Mouse (Mus musculus): ENCODE results near the gene Rbbp4. TPM values are rescaled to one million over a fixed set of nuclear protein-coding genes. Genes with fewer than 3 reads are reported as not detected.

Rbbp4 gene
- 118 TPM for polyA plus RNA-seq (2014; fragmentation: Illumina TruSeq; extraction: RNeasy Lipid Tissue Mini Kit (QIAGEN cat#74804); ENCODE audit: low replicate concordance)

GRCm38 (mm10) chr4:129335216-129336074 lies at the start of gene Rbbp4, which contains the start of gene Zbtb8os:
Rbbp4 (minus strand) TSS chr4:129335370.
Zbtb8os (plus strand) TSS chr4:129335695.

GRCm38 (mm10) chr4:129377601-129378390 lies 42.6 kb upstream of the Rbbp4 start, which contains the start of gene Zbtb8a:
Zbtb8a (minus strand) TSS chr4:129378116.

GRCm38 (mm10) chr4:129287472-129287981 lies 47.6 kb downstream of the Rbbp4 start, which contains the start of gene Sync:
Sync (plus strand) TSS chr4:129287617.

GRCm38 (mm10) chr4:129261196-129261595 lies 74.0 kb downstream of the Rbbp4 start, which contains the start of gene C77080:
C77080 (minus strand) TSS chr4:129261404.

Other genes starting within 250 kb of the Rbbp4 start
- gene Tmem54, start 229.8 kb downstream of the Rbbp4 start, polyA plus RNA-seq (2014; fragmentation: Illumina TruSeq; extraction: RNeasy Lipid Tissue Mini Kit (QIAGEN cat#74804); ENCODE audit: low replicate concordance) = 1.3 TPM
- gene Hpca, start 213.3 kb downstream of the Rbbp4 start, polyA plus RNA-seq (2014; fragmentation: Illumina TruSeq; extraction: RNeasy Lipid Tissue Mini Kit (QIAGEN cat#74804); ENCODE audit: low replicate concordance) = not detected
- gene Fndc5, start 198.4 kb downstream of the Rbbp4 start, polyA plus RNA-seq (2014; fragmentation: Illumina TruSeq; extraction: RNeasy Lipid Tissue Mini Kit (QIAGEN cat#74804); ENCODE audit: low replicate concordance) = 0.30 TPM
- gene S100pbp, start 145.6 kb downstream of the Rbbp4 start, polyA plus RNA-seq (2014; fragmentation: Illumina TruSeq; extraction: RNeasy Lipid Tissue Mini Kit (QIAGEN cat#74804); ENCODE audit: low replicate concordance) = 28.5 TPM
- gene Yars, start 145.6 kb downstream of the Rbbp4 start, polyA plus RNA-seq (2014; fragmentation: Illumina TruSeq; extraction: RNeasy Lipid Tissue Mini Kit (QIAGEN cat#74804); ENCODE audit: low replicate concordance) = 1.4 TPM
- gene C77080, start 74.0 kb downstream of the Rbbp4 start, polyA plus RNA-seq (2014; fragmentation: Illumina TruSeq; extraction: RNeasy Lipid Tissue Mini Kit (QIAGEN cat#74804); ENCODE audit: low replicate concordance) = 14.3 TPM
- gene Sync, start 47.8 kb downstream of the Rbbp4 start, polyA plus RNA-seq (2014; fragmentation: Illumina TruSeq; extraction: RNeasy Lipid Tissue Mini Kit (QIAGEN cat#74804); ENCODE audit: low replicate concordance) = 0.85 TPM
- gene Zbtb8os, start 325 bp upstream of the Rbbp4 start, polyA plus RNA-seq (2014; fragmentation: Illumina TruSeq; extraction: RNeasy Lipid Tissue Mini Kit (QIAGEN cat#74804); ENCODE audit: low replicate concordance) = 160 TPM
- 1.1 TPM for gene Zbtb8a, start 42.7 kb upstream of the Rbbp4 start, polyA plus RNA-seq (2014; fragmentation: Illumina TruSeq; extraction: RNeasy Lipid Tissue Mini Kit (QIAGEN cat#74804); ENCODE audit: low replicate concordance)
- not detected for gene Zbtb8b, start 105.5 kb upstream of the Rbbp4 start, polyA plus RNA-seq (2014; fragmentation: Illumina TruSeq; extraction: RNeasy Lipid Tissue Mini Kit (QIAGEN cat#74804); ENCODE audit: low replicate concordance)
- gene Bsdc1, start 126.2 kb upstream of the Rbbp4 start, polyA plus RNA-seq (2014; fragmentation: Illumina TruSeq; extraction: RNeasy Lipid Tissue Mini Kit (QIAGEN cat#74804); ENCODE audit: low replicate concordance) = 8.8 TPM
- gene Tssk3, start 155.7 kb upstream of the Rbbp4 start, polyA plus RNA-seq (2014; fragmentation: Illumina TruSeq; extraction: RNeasy Lipid Tissue Mini Kit (QIAGEN cat#74804); ENCODE audit: low replicate concordance) = not detected
- gene Fam229a, start 155.8 kb upstream of the Rbbp4 start, polyA plus RNA-seq (2014; fragmentation: Illumina TruSeq; extraction: RNeasy Lipid Tissue Mini Kit (QIAGEN cat#74804); ENCODE audit: low replicate concordance) = not detected
- gene Marcksl1, start 178.2 kb upstream of the Rbbp4 start, polyA plus RNA-seq (2014; fragmentation: Illumina TruSeq; extraction: RNeasy Lipid Tissue Mini Kit (QIAGEN cat#74804); ENCODE audit: low replicate concordance) = 11.9 TPM
- 38.7 TPM for gene Hdac1, start 207.3 kb upstream of the Rbbp4 start, polyA plus RNA-seq (2014; fragmentation: Illumina TruSeq; extraction: RNeasy Lipid Tissue Mini Kit (QIAGEN cat#74804); ENCODE audit: low replicate concordance)
- gene Lck, start 238.3 kb upstream of the Rbbp4 start, polyA plus RNA-seq (2014; fragmentation: Illumina TruSeq; extraction: RNeasy Lipid Tissue Mini Kit (QIAGEN cat#74804); ENCODE audit: low replicate concordance) = 0.59 TPM
- gene Fam167b, start 243.2 kb upstream of the Rbbp4 start, polyA plus RNA-seq (2014; fragmentation: Illumina TruSeq; extraction: RNeasy Lipid Tissue Mini Kit (QIAGEN cat#74804); ENCODE audit: low replicate concordance) = not detected